Mouse (Mus musculus) layer of hippocampus, postnatal 36 days (tissue): ENCODE measurements around the gene Mllt10. TPM values are rescaled to one million over a fixed set of nuclear protein-coding genes. Genes with fewer than 3 reads are reported as not detected.
A peak's percentile ranks its signal among the peaks of the same experiment; 100 is the strongest.

Experiments used
- DNase-seq, 2 experiments: peaks; one replicate each; pipeline ENCODE4 v3.0.0; 2022
- total RNA-seq, 2 experiments: library from RNA; stranded (reverse); gene quantifications; 2 replicates each; pipeline ENCODE4 v1.2.3; 2021

The Mllt10 gene
- 10 to 100 TPM; 53.7 to 57.7 TPM for total RNA-seq

- DNase-seq, result no peak
Measured at GRCm38 (mm10) chr2:18055016-18055928, at the start of gene Mllt10. Gene Mllt10 (plus strand): TSS chr2:18055237.

GRCm38 (mm10) chr2:18011226-18011625 is 43.8 kb upstream of the Mllt10 start:
- no peak for DNase-seq

- no peak for DNase-seq
Measured at GRCm38 (mm10) chr2:18012866-18013265, 42.2 kb upstream of the Mllt10 start.

- no peak for DNase-seq
Measured at GRCm38 (mm10) chr2:18015581-18015980, 39.5 kb upstream of the Mllt10 start.

- DNase-seq, result no peak
Measured at GRCm38 (mm10) chr2:18016639-18017038, 38.4 kb upstream of the Mllt10 start.

GRCm38 (mm10) chr2:18017321-18017720 is 37.7 kb upstream of the Mllt10 start:
- no peak for DNase-seq

- DNase-seq, result no peak
Measured at GRCm38 (mm10) chr2:18019122-18019521, 35.9 kb upstream of the Mllt10 start.

GRCm38 (mm10) chr2:18022886-18023285 is 32.2 kb upstream of the Mllt10 start:
- DNase-seq, result no peak

GRCm38 (mm10) chr2:18025116-18025515 is 29.9 kb upstream of the Mllt10 start:
- DNase-seq, result no peak

GRCm38 (mm10) chr2:18025781-18026115 is 29.3 kb upstream of the Mllt10 start:
- DNase-seq, result no peak

- DNase-seq, result peak in 1 of 2 experiments; percentile 60
Measured at GRCm38 (mm10) chr2:18026116-18026947, 28.7 kb upstream of the Mllt10 start.

GRCm38 (mm10) chr2:18027448-18028139 is 27.4 kb upstream of the Mllt10 start:
- peak; percentile 93 to 95 for DNase-seq

- peak; percentile 87 to 88 for DNase-seq
Measured at GRCm38 (mm10) chr2:18028140-18029021, 26.7 kb upstream of the Mllt10 start.

- DNase-seq, result no peak
Measured at GRCm38 (mm10) chr2:18029656-18030055, 25.4 kb upstream of the Mllt10 start.

- no peak for DNase-seq
Measured at GRCm38 (mm10) chr2:18030581-18030980, 24.5 kb upstream of the Mllt10 start.

GRCm38 (mm10) chr2:18031271-18031821 is 23.7 kb upstream of the Mllt10 start:
- DNase-seq, result peak; percentile 44 to 54

GRCm38 (mm10) chr2:18031831-18032537 is 23.1 kb upstream of the Mllt10 start:
- DNase-seq, result peak; percentile 42 to 60

GRCm38 (mm10) chr2:18032538-18032895 is 22.5 kb upstream of the Mllt10 start:
- no peak for DNase-seq

- DNase-seq, result no peak
Measured at GRCm38 (mm10) chr2:18033166-18034108, 21.6 kb upstream of the Mllt10 start.
